Mouse (Mus musculus): ENCODE results near the gene Naa10. TPM values are rescaled to one million over a fixed set of nuclear protein-coding genes. Genes with fewer than 3 reads are reported as not detected.

Gene Naa10
- total RNA-seq, 1 experiment from 2014 or later: 50.3 TPM

- ATAC-seq (replicated peaks; ENCODE audit: insufficient number of reproducible peaks, low FRiP score, low TSS enrichment, poor library complexity, severe bottlenecking): no peak
Observed at GRCm38 (mm10) chrX:73869334-73869733, 52.4 kb downstream of the Naa10 start.

- ATAC-seq (replicated peaks; ENCODE audit: insufficient number of reproducible peaks, low FRiP score, low TSS enrichment, poor library complexity, severe bottlenecking): no peak
Observed at GRCm38 (mm10) chrX:73867852-73868251, 53.9 kb downstream of the Naa10 start.

- ATAC-seq (replicated peaks; ENCODE audit: insufficient number of reproducible peaks, low FRiP score, low TSS enrichment, poor library complexity, severe bottlenecking): no peak
Observed at GRCm38 (mm10) chrX:73867256-73867655, 54.5 kb downstream of the Naa10 start.

Other genes with a start within 250 kb of the Naa10 start
- 0.49 TPM in 1 of 3 replicates, not detected in the others for gene Slc6a8, start 248.8 kb downstream of the Naa10 start, total RNA-seq (2017)
- gene Bcap31, start 205.8 kb downstream of the Naa10 start, total RNA-seq (2017): 223 to 253 TPM (median 241 TPM) in 3 replicates
- gene Abcd1, start 205.3 kb downstream of the Naa10 start, total RNA-seq (2017): 23.6 to 41.6 TPM (median 26.6 TPM) in 3 replicates
- 2.7 to 6.1 TPM (median 3.9 TPM) in 3 replicates for gene Plxnb3, start 164.9 kb downstream of the Naa10 start, total RNA-seq (2017)
- gene Srpk3, start 147.5 kb downstream of the Naa10 start, total RNA-seq (2017): 12.0 to 20.5 TPM (median 19.1 TPM) in 3 replicates
- gene Idh3g, start 135.0 kb downstream of the Naa10 start, total RNA-seq (2017): 95.4 to 128 TPM (median 113 TPM) in 3 replicates
- 136 to 151 TPM (median 138 TPM) in 3 replicates for gene Ssr4, start 134.9 kb downstream of the Naa10 start, total RNA-seq (2017)
- 0.68 to 2.9 TPM (median 1.9 TPM) in 3 replicates for gene Pdzd4, start 97.0 kb downstream of the Naa10 start, total RNA-seq (2017)
- 0.96 to 1.9 TPM (median 1.3 TPM) in 3 replicates for gene Avpr2, start 29.8 kb downstream of the Naa10 start, total RNA-seq (2017)
- gene L1cam, start 25.8 kb downstream of the Naa10 start, total RNA-seq (2017): 59.8 to 83.7 TPM (median 81.0 TPM) in 3 replicates
- gene Arhgap4, start 74 bp downstream of the Naa10 start, total RNA-seq (2017): 164 to 232 TPM (median 166 TPM) in 3 replicates
- gene Renbp, start 8.9 kb upstream of the Naa10 start, total RNA-seq (2017): 15.9 to 27.6 TPM (median 20.8 TPM) in 3 replicates
- 21.4 to 45.9 TPM (median 24.5 TPM) in 3 replicates for gene Hcfc1, start 44.4 kb upstream of the Naa10 start, total RNA-seq (2017)
- gene Irak1, start 102.0 kb upstream of the Naa10 start, total RNA-seq (2017): 44.2 to 65.0 TPM (median 58.3 TPM) in 3 replicates
- not detected in 3 replicates for gene Opn1mw, start 205.5 kb upstream of the Naa10 start, total RNA-seq (2017)
- gene Mecp2, start 213.4 kb upstream of the Naa10 start, total RNA-seq (2017): 22.6 to 35.0 TPM (median 27.3 TPM) in 3 replicates
- gene Tex28, start 245.9 kb upstream of the Naa10 start, total RNA-seq (2017): not detected in 3 replicates